Mouse (Mus musculus) myocyte (in vitro differentiated cells): ENCODE results near the gene Nfe2l1.

Experiments
- E2F4 ChIP-seq: IDR thresholded peaks from one replicate; pipeline ENCODE4 v1.6.1; 2011; ENCODE audit warnings: mild to moderate bottlenecking, control low read depth, moderate library complexity; ENCODE audit not compliant: insufficient read depth
- POLR2A ChIP-seq: IDR thresholded peaks from one replicate; pipeline ENCODE4 v1.6.1; 2011; ENCODE audit warnings: low read depth, mild to moderate bottlenecking, control low read depth, moderate library complexity; ENCODE audit not compliant: insufficient read length
- TCF12 ChIP-seq: IDR thresholded peaks from one replicate; pipeline ENCODE4 v1.6.1; 2011; ENCODE audit warnings: mild to moderate bottlenecking, control low read depth; ENCODE audit not compliant: poor library complexity, insufficient read depth, severe bottlenecking

GRCm38 (mm10) chr11:96780306-96780705 is 49.5 kb downstream of the Nfe2l1 start:
- TF ChIP-seq E2F4 = no peak
- TF ChIP-seq POLR2A = no peak
- no peak for TF ChIP-seq TCF12
